11 mouse cellular contexts compared by ENCODE assay signal in genomic region chr16:45030796-45031195, GRCm38 (mm10).
A peak's percentile ranks its signal among the peaks of the same experiment; 100 is the strongest.
DNase-seq lines count a peak whose midpoint lies in the region; ATAC-seq lines count a peak whose summit lies in the region.
"Had no signal": no experiment of that assay in that cellular context is flagged by ENCODE, and none has a peak within 500 bp of the region (broad histone marks: within the 10 kb centered on the region; RNA-seq: fewer than 3 reads in every experiment).

No protein-coding gene starts in this region.

- H3K9me3 ChIP-seq in heart, embryonic 10.5 days, result no peaks in the 10 kb centered on the region
- H3K9me3 ChIP-seq: hindbrain, embryonic 12.5 days; limb, embryonic 12.5 days had no signal

- peak; percentile 63 for DNase-seq in heart, adult 8-10 months (ENCODE audit: low spot score)
- no peak for DNase-seq in heart, embryonic 10.5 days (ENCODE audit: low spot score)
- DNase-seq in urinary bladder, postnatal 14 days (ENCODE audit: low spot score), result peak; percentile 17
- DNase-seq in urinary bladder, postnatal 25 days (ENCODE audit: low spot score), result no peak
- no peak for DNase-seq in layer of hippocampus, postnatal 10 days (ENCODE audit: low spot score in 2 of 2)
- no peak for DNase-seq in frontal cortex, postnatal 10 days (ENCODE audit: low spot score in 2 of 2)
- DNase-seq: kidney, adult 9 months had no signal

- H3K27ac ChIP-seq in heart, embryonic 10.5 days, result no peak overlapping the region
- H3K27ac ChIP-seq: hindbrain, embryonic 12.5 days; limb, embryonic 12.5 days had no signal

- H3K27me3 ChIP-seq in heart, embryonic 10.5 days (ENCODE audit: insufficient read depth, poor library complexity, severe bottlenecking), result no peaks in the 10 kb centered on the region
- H3K27me3 ChIP-seq: hindbrain, embryonic 12.5 days; limb, embryonic 12.5 days had no signal

- no peaks in the 10 kb centered on the region for H3K36me3 ChIP-seq in heart, embryonic 10.5 days
- H3K36me3 ChIP-seq: hindbrain, embryonic 12.5 days; limb, embryonic 12.5 days had no signal

- no peaks in the 10 kb centered on the region for H3K4me1 ChIP-seq in heart, embryonic 10.5 days
- H3K4me1 ChIP-seq: hindbrain, embryonic 12.5 days; limb, embryonic 12.5 days had no signal

- no peak overlapping the region for H3K4me3 ChIP-seq in heart, embryonic 10.5 days
- H3K4me3 ChIP-seq: erythroblast, embryonic 14.5 days; hindbrain, embryonic 12.5 days; limb, embryonic 12.5 days had no signal

- WGBS in heart, embryonic 10.5 days, result 68% methylated on average over 2 of the region's 2 CpGs

- peak; percentile 40 for ATAC-seq in granulocyte monocyte progenitor cell, adult 5-6 weeks (replicated peaks; ENCODE audit: poor library complexity, severe bottlenecking)

Comparison
In these comparisons a context has a peak if more than half of its experiments do, and no peak if none do; other contexts are left out.
1. DNase-seq: peak in heart, adult 8-10 months (single experiment) and urinary bladder, postnatal 14 days (single experiment); none in heart, embryonic 10.5 days (single experiment), urinary bladder, postnatal 25 days (single experiment), layer of hippocampus, postnatal 10 days (0 of 2) and frontal cortex, postnatal 10 days (0 of 2).